Mouse (Mus musculus): ENCODE data around the gene Atp8b3. TPM values are rescaled to one million over a fixed set of nuclear protein-coding genes. Genes with fewer than 3 reads are reported as not detected.

Atp8b3 gene
- total RNA-seq, 2 experiments from 2014 or later, result 0.80 to 1.1 TPM

Other genes with a start within 250 kb of the Atp8b3 start
- 1,000 to 10,000 TPM; 1,162 to 1,195 TPM for gene Rps15, start 246.7 kb downstream of the Atp8b3 start, total RNA-seq (2021)
- gene Apc2, start 243.1 kb downstream of the Atp8b3 start, total RNA-seq (2021), result 1 to 10 TPM; 1.8 to 2.0 TPM
- 10 to 100 TPM; 25.0 to 28.9 TPM for gene 2310011J03Rik, start 218.6 kb downstream of the Atp8b3 start, total RNA-seq (2021)
- 1 to 10 TPM; 1.6 to 3.1 TPM for gene Pcsk4, start 209.6 kb downstream of the Atp8b3 start, total RNA-seq (2021)
- 10 to 100 TPM; 10.2 to 20.8 TPM for gene Reep6, start 209.2 kb downstream of the Atp8b3 start, total RNA-seq (2021)
- gene Adamtsl5, start 190.7 kb downstream of the Atp8b3 start, total RNA-seq (2021), result 10 to 100 TPM in 1 of 2 experiments, 1 to 10 TPM in 1; 5.1 to 11.5 TPM
- gene Plk5, start 182.7 kb downstream of the Atp8b3 start, total RNA-seq (2021), result under 1 TPM; 0.19 to 0.27 TPM
- gene Mex3d, start 151.5 kb downstream of the Atp8b3 start, total RNA-seq (2021), result 10 to 100 TPM; 16.6 to 18.0 TPM
- 100 to 1,000 TPM; 137 to 157 TPM for gene Mbd3, start 139.6 kb downstream of the Atp8b3 start, total RNA-seq (2021)
- 1,000 to 10,000 TPM in 1 of 2 experiments, 100 to 1,000 TPM in 1; 797 to 1,071 TPM for gene Uqcr11, start 132.3 kb downstream of the Atp8b3 start, total RNA-seq (2021)
- gene Tcf3, start 105.5 kb downstream of the Atp8b3 start, total RNA-seq (2021), result 10 to 100 TPM; 32.9 to 44.2 TPM
- not detected for gene Onecut3, start 44.3 kb downstream of the Atp8b3 start, total RNA-seq (2021)
- 10 to 100 TPM; 32.9 to 48.4 TPM for gene Rexo1, start 22.4 kb upstream of the Atp8b3 start, total RNA-seq (2021)
- 10 to 100 TPM; 11.3 to 12.3 TPM for gene Klf16, start 38.2 kb upstream of the Atp8b3 start, total RNA-seq (2021)
- gene Abhd17a, start 51.2 kb upstream of the Atp8b3 start, total RNA-seq (2021), result 100 to 1,000 TPM in 1 of 2 experiments, 10 to 100 TPM in 1; 94.5 to 102 TPM
- gene Scamp4, start 63.7 kb upstream of the Atp8b3 start, total RNA-seq (2021), result 10 to 100 TPM; 49.7 to 54.4 TPM
- gene Adat3, start 63.8 kb upstream of the Atp8b3 start, total RNA-seq (2021), result 1 to 10 TPM; 1.8 to 2.1 TPM
- gene Gm49322, start 66.9 kb upstream of the Atp8b3 start, total RNA-seq (2021), result 1 to 10 TPM; 2.6 to 3.0 TPM
- gene Csnk1g2, start 83.7 kb upstream of the Atp8b3 start, total RNA-seq (2021), result 100 to 1,000 TPM; 134 to 140 TPM
- 10 to 100 TPM; 51.4 to 58.5 TPM for gene Btbd2, start 117.9 kb upstream of the Atp8b3 start, total RNA-seq (2021)
- gene Mknk2, start 139.0 kb upstream of the Atp8b3 start, total RNA-seq (2021), result 100 to 1,000 TPM; 162 to 331 TPM
- gene Mob3a, start 162.9 kb upstream of the Atp8b3 start, total RNA-seq (2021), result 10 to 100 TPM; 16.1 to 29.6 TPM
- gene Izumo4, start 163.1 kb upstream of the Atp8b3 start, total RNA-seq (2021), result 10 to 100 TPM; 11.0 to 18.0 TPM
- gene Ap3d1, start 203.1 kb upstream of the Atp8b3 start, total RNA-seq (2021), result 100 to 1,000 TPM in 1 of 2 experiments, 10 to 100 TPM in 1; 97.1 to 104 TPM
- gene Dot1l, start 216.1 kb upstream of the Atp8b3 start, total RNA-seq (2021), result 10 to 100 TPM; 61.0 to 66.4 TPM